Mouse (Mus musculus): ENCODE results near the gene Cct3.

DNA sequence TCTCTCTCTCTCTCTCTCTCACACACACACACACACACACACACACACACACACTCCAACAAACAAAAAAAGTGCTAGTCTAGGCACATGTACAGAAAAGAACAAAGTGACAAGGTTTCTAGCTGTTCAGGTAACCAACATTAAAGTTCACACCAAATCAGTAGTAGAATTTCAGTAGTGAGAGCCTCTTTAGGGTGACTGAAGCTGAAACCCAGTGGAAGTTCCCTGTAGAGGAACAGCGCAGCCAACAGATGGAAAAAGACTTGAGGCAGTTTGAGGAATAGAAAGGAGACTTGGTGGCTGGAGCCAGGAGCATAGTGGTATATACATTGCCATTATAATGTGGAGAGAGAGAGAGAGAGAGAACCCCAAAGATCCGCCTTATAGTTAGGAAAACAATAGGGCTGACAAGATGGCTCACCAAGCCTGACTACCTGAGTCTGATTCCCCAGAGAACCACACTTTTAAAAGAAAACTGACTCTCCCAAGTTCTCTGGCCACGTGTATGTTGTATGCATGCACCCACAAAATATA, 38.1 kb downstream of the Cct3 start:
- TF ChIP-seq HCFC1 (IDR thresholded peaks at IDR 0.05; ENCODE audit: borderline replicate concordance, insufficient read depth, low read length) (no peak), ZC3H11A (IDR thresholded peaks at IDR 0.05; ENCODE audit: borderline replicate concordance, low read depth, low read length) (no peak), MAFK (IDR thresholded peaks at IDR 0.05; ENCODE audit: insufficient read depth, low read depth, low read length) (no peak), CHD2 (IDR thresholded peaks at IDR 0.05; ENCODE audit: low read depth, low read length) (no peak)

All from ES-E14 (cell line).